Mouse (Mus musculus) spleen, adult 2 months (tissue): ENCODE data around the gene Papss2.

Experiments
- CTCF ChIP-seq: fragments of 200-500 bp; IDR thresholded peaks from 2 replicates; pipeline ENCODE4 v1.5.1; 2011; ENCODE audit warnings: mild to moderate bottlenecking, inconsistent platforms; ENCODE audit not compliant: insufficient read depth, insufficient read length, insufficient replicate concordance; ENCODE audit errors: extremely low read depth
- POLR2A ChIP-seq: fragments of 200-500 bp; IDR thresholded peaks from 2 replicates; pipeline ENCODE4 v1.6.1; 2011; ENCODE audit warnings: low read depth, low read length, inconsistent platforms

DNA sequence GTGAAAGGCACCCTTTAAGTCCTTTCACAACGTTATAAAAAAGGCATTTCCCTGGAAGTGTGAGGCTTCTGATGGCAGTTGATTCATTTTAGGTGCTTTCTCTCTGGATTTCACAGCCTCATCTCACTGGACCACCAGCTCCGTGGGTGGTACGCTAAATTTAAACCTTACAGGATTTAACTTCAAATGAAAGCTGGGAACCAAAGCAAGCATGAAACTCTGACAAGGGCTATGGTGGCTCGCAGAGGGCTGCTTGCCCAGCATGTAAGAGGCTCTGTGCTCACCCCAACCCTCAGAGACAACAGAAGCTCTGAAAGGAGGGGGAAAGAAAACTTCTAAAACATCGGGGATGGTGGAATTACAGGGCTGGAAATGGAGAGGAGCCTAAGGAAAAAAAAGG lies 92.1 kb downstream of the Papss2 start:
- TF ChIP-seq POLR2A (no peak), CTCF (no peak)
